Mouse (Mus musculus) intestine, embryonic 15.5 days (tissue): ENCODE measurements around the gene Wdr78. TPM values are rescaled to one million over a fixed set of nuclear protein-coding genes. Genes with fewer than 3 reads are reported as not detected.

Source experiments
- ATAC-seq: fragments of 200-750 bp; cut with Nextera tagmentation; 2 replicates; pipeline ENCODE4 v1.8.0; 2017; ENCODE audit warnings: moderate TSS enrichment, moderate library complexity
- H3K27ac ChIP-seq: fragments of 300-500 bp; sonication (generic); 2 replicates; pipeline ENCODE4 v1.5.1; 2015; ENCODE audit warnings: mild to moderate bottlenecking, inconsistent platforms
- H3K27me3 ChIP-seq: fragments of 300-500 bp; sonication (generic); replicated peaks from 2 replicates; pipeline ENCODE4 v1.6.1; 2015; ENCODE audit warnings: inconsistent platforms
- H3K36me3 ChIP-seq: fragments of 300-500 bp; sonication (generic); 2 replicates; pipeline ENCODE4 v1.6.1; 2015; ENCODE audit warnings: inconsistent platforms
- H3K4me1 ChIP-seq: fragments of 300-500 bp; sonication (generic); replicated peaks from 2 replicates; pipeline ENCODE4 v1.6.1; 2015; ENCODE audit warnings: inconsistent platforms
- H3K4me2 ChIP-seq: fragments of 300-500 bp; sonication (generic); replicated peaks from 2 replicates; pipeline ENCODE4 v1.6.1; 2015; ENCODE audit warnings: mild to moderate bottlenecking, inconsistent platforms
- H3K4me3 ChIP-seq: fragments of 300-500 bp; sonication (generic); replicated peaks from 2 replicates; pipeline ENCODE4 v1.5.1; 2015; ENCODE audit warnings: inconsistent platforms
- H3K9ac ChIP-seq: fragments of 300-500 bp; sonication (generic); 2 replicates; pipeline ENCODE4 v1.6.1; 2015; ENCODE audit warnings: inconsistent platforms
- H3K9me3 ChIP-seq: fragments of 300-500 bp; sonication (generic); 2 replicates; pipeline ENCODE4 v1.6.1; 2016; ENCODE audit warnings: inconsistent platforms
- WGBS: fragments of 180-500 bp; shearing (Covaris S2); methylation state at CpG from one replicate; pipeline ENCODE4 v1.1.7; 2015; 5-methylcytosine and 5-hydroxymethylcytosine counted together
- polyA plus RNA-seq: library from polyadenylated mRNA; unstranded; fragments of >200 nt; fragmentation: Nextera tagmentation; extraction: Ambion mirVana; gene quantifications from 2 replicates; pipeline ENCODE4 v1.2.1, GENCODE M21; 2015

Gene Wdr78
- polyA plus RNA-seq, 1 experiment from 2014 or later, result 1.8 TPM

- peak overlapping the region; percentile 82 for H3K4me3 ChIP-seq
- WGBS, result 1% methylated on average over 14 of the region's 15 CpGs
- H3K9ac ChIP-seq, result peak overlapping the region; percentile 93
- no peaks in the 10 kb centered on the region for H3K9me3 ChIP-seq
- H3K4me1 ChIP-seq, result peaks cover 10% of the 10 kb centered on the region; the same call in 1 of the 2 replicates
- H3K36me3 ChIP-seq, result no peaks in the 10 kb centered on the region
- no peaks in the 10 kb centered on the region for H3K27me3 ChIP-seq
- peak overlapping the region; percentile 70 for H3K4me2 ChIP-seq
- H3K27ac ChIP-seq, result peak overlapping the region; percentile 96
- ATAC-seq, result no peak
These were observed 4.5 kb upstream of the Wdr78 start for GRCm38 (mm10) chr4:103118888-103119228.

GRCm38 (mm10) chr4:103113402-103113801 lies 953 bp downstream of the Wdr78 start:
- peaks cover 18% of the 10 kb centered on the region for H3K4me1 ChIP-seq
- ATAC-seq, result no peak
- 9% methylated on average over 11 of the region's 11 CpGs for WGBS
- no peaks in the 10 kb centered on the region for H3K36me3 ChIP-seq
- no peaks in the 10 kb centered on the region for H3K9me3 ChIP-seq
- H3K4me2 ChIP-seq, result peak overlapping the region; percentile 60
- peak overlapping the region; percentile 74 for H3K4me3 ChIP-seq
- no peaks in the 10 kb centered on the region for H3K27me3 ChIP-seq
- H3K27ac ChIP-seq, result 0 out of 2 replicates have a peak overlapping the region, but pooled peaks have one; percentile 99
- H3K9ac ChIP-seq, result peak overlapping the region; percentile 68

- H3K27ac ChIP-seq, result no peak overlapping the region
- ATAC-seq, result no peak
- peaks cover 18% of the 10 kb centered on the region for H3K4me1 ChIP-seq
- H3K4me2 ChIP-seq, result peak overlapping the region; percentile 60
- no peaks in the 10 kb centered on the region for H3K27me3 ChIP-seq
- no peaks in the 10 kb centered on the region for H3K36me3 ChIP-seq
- H3K4me3 ChIP-seq, result no peak overlapping the region
- H3K9ac ChIP-seq, result peak overlapping the region; percentile 68; the same call in 1 of the 2 replicates
- no peaks in the 10 kb centered on the region for H3K9me3 ChIP-seq
- 44% methylated on average over 7 of the region's 7 CpGs for WGBS
These were observed 1.7 kb downstream of the Wdr78 start for GRCm38 (mm10) chr4:103112651-103113050.

- Histone ChIP-seq H3K27me3 (no peaks in the 10 kb centered on the region), H3K4me2 (no peak overlapping the region), H3K9ac (no peak overlapping the region), H3K27ac (no peak overlapping the region), H3K4me3 (no peak overlapping the region), H3K36me3 (no peaks in the 10 kb centered on the region), H3K9me3 (no peaks in the 10 kb centered on the region), H3K4me1 (no peaks in the 10 kb centered on the region)
- ATAC-seq, result no peak
- 89% methylated on average over 5 of the region's 5 CpGs for WGBS
These were observed 15.8 kb downstream of the Wdr78 start for GRCm38 (mm10) chr4:103098532-103098931.

GRCm38 (mm10) chr4:103095921-103096320 lies 18.4 kb downstream of the Wdr78 start:
- no peaks in the 10 kb centered on the region for H3K9me3 ChIP-seq
- H3K4me2 ChIP-seq, result no peak overlapping the region
- no peak overlapping the region for H3K4me3 ChIP-seq
- no peaks in the 10 kb centered on the region for H3K4me1 ChIP-seq
- no peaks in the 10 kb centered on the region for H3K36me3 ChIP-seq
- H3K27me3 ChIP-seq, result no peaks in the 10 kb centered on the region
- no peak overlapping the region for H3K27ac ChIP-seq
- no peak for ATAC-seq
- WGBS, result 87% methylated on average over 8 of the region's 8 CpGs
- no peak overlapping the region for H3K9ac ChIP-seq

GRCm38 (mm10) chr4:103085237-103085636 lies 29.1 kb downstream of the Wdr78 start:
- H3K9ac ChIP-seq, result no peak overlapping the region
- H3K4me1 ChIP-seq, result no peaks in the 10 kb centered on the region
- no peaks in the 10 kb centered on the region for H3K9me3 ChIP-seq
- ATAC-seq, result no peak
- no peak overlapping the region for H3K27ac ChIP-seq
- H3K36me3 ChIP-seq, result no peaks in the 10 kb centered on the region
- H3K4me3 ChIP-seq, result no peak overlapping the region
- no peak overlapping the region for H3K4me2 ChIP-seq
- WGBS, result 88% methylated on average over 5 of the region's 5 CpGs
- no peaks in the 10 kb centered on the region for H3K27me3 ChIP-seq

GRCm38 (mm10) chr4:103070631-103071030 lies 43.7 kb downstream of the Wdr78 start:
- 85% methylated on average over 3 of the region's 3 CpGs for WGBS
- Histone ChIP-seq H3K36me3 (no peaks in the 10 kb centered on the region), H3K4me1 (no peaks in the 10 kb centered on the region), H3K4me2 (no peak overlapping the region), H3K27me3 (no peaks in the 10 kb centered on the region), H3K27ac (no peak overlapping the region), H3K9me3 (no peaks in the 10 kb centered on the region), H3K4me3 (no peak overlapping the region), H3K9ac (no peak overlapping the region)
- ATAC-seq, result no peak

- no peak overlapping the region for H3K4me2 ChIP-seq
- 68% methylated on average over 6 of the region's 6 CpGs for WGBS
- H3K36me3 ChIP-seq, result no peaks in the 10 kb centered on the region
- no peaks in the 10 kb centered on the region for H3K9me3 ChIP-seq
- H3K27me3 ChIP-seq, result no peaks in the 10 kb centered on the region
- no peaks in the 10 kb centered on the region for H3K4me1 ChIP-seq
- H3K4me3 ChIP-seq, result no peak overlapping the region
- ATAC-seq, result no peak
- no peak overlapping the region for H3K9ac ChIP-seq
- no peak overlapping the region for H3K27ac ChIP-seq
These were observed 46.3 kb downstream of the Wdr78 start for GRCm38 (mm10) chr4:103067906-103068655.

GRCm38 (mm10) chr4:103064976-103065375 lies 49.4 kb downstream of the Wdr78 start:
- Histone ChIP-seq H3K27ac (no peak overlapping the region), H3K9ac (no peak overlapping the region), H3K36me3 (no peaks in the 10 kb centered on the region), H3K4me2 (no peak overlapping the region), H3K27me3 (no peaks in the 10 kb centered on the region), H3K4me1 (no peaks in the 10 kb centered on the region), H3K9me3 (no peaks in the 10 kb centered on the region), H3K4me3 (no peak overlapping the region)
- no peak for ATAC-seq
- whole genome bisulfite sequencing, result 62% methylated on average over 5 of the region's 5 CpGs

- H3K27ac ChIP-seq, result no peak overlapping the region
- H3K4me1 ChIP-seq, result no peaks in the 10 kb centered on the region
- H3K9ac ChIP-seq, result no peak overlapping the region
- H3K4me2 ChIP-seq, result no peak overlapping the region
- no peaks in the 10 kb centered on the region for H3K9me3 ChIP-seq
- WGBS, result 58% methylated on average over 2 of the region's 2 CpGs
- no peak for ATAC-seq
- H3K4me3 ChIP-seq, result no peak overlapping the region
- no peaks in the 10 kb centered on the region for H3K36me3 ChIP-seq
- H3K27me3 ChIP-seq, result no peaks in the 10 kb centered on the region
These were observed 49.9 kb downstream of the Wdr78 start for GRCm38 (mm10) chr4:103064421-103064820.

- WGBS, result 85% methylated on average over 5 of the region's 5 CpGs
- Histone ChIP-seq H3K27me3 (no peaks in the 10 kb centered on the region), H3K4me1 (no peaks in the 10 kb centered on the region), H3K4me3 (no peak overlapping the region), H3K9ac (no peak overlapping the region), H3K9me3 (no peaks in the 10 kb centered on the region), H3K36me3 (no peaks in the 10 kb centered on the region), H3K27ac (no peak overlapping the region), H3K4me2 (no peak overlapping the region)
- ATAC-seq, result no peak
These were observed 57.4 kb downstream of the Wdr78 start for GRCm38 (mm10) chr4:103056909-103057308.

- Histone ChIP-seq H3K4me1 (no peaks in the 10 kb centered on the region), H3K9ac (no peak overlapping the region), H3K4me2 (no peak overlapping the region), H3K36me3 (no peaks in the 10 kb centered on the region), H3K9me3 (no peaks in the 10 kb centered on the region), H3K27ac (no peak overlapping the region), H3K4me3 (no peak overlapping the region), H3K27me3 (no peaks in the 10 kb centered on the region)
- 71% methylated on average over 11 of the region's 11 CpGs for WGBS
- no peak for ATAC-seq
These were observed 66.3 kb downstream of the Wdr78 start for GRCm38 (mm10) chr4:103048046-103048445.

GRCm38 (mm10) chr4:103042997-103043396 lies 71.4 kb downstream of the Wdr78 start:
- H3K4me1 ChIP-seq, result no peaks in the 10 kb centered on the region
- H3K9ac ChIP-seq, result no peak overlapping the region
- no peak for ATAC-seq
- H3K4me2 ChIP-seq, result no peak overlapping the region
- no peak overlapping the region for H3K4me3 ChIP-seq
- H3K27ac ChIP-seq, result no peak overlapping the region
- H3K27me3 ChIP-seq, result no peaks in the 10 kb centered on the region
- no peaks in the 10 kb centered on the region for H3K9me3 ChIP-seq
- 94% methylated on average over 11 of the region's 11 CpGs for WGBS
- H3K36me3 ChIP-seq, result no peaks in the 10 kb centered on the region
